Mouse (Mus musculus) adrenal gland, postnatal 0 days (tissue): ENCODE data around the gene Pla2g16. TPM values are rescaled to one million over a fixed set of nuclear protein-coding genes. Genes with fewer than 3 reads are reported as not detected.

Experiments used
- polyA plus RNA-seq: library from polyadenylated mRNA; unstranded; fragments of >200 nt; fragmentation: Nextera tagmentation; extraction: Ambion mirVana; gene quantifications from 2 replicates; pipeline ENCODE4 v1.2.1, GENCODE M21; 2015

Gene Pla2g16
- polyA plus RNA-seq: 20.6 and 27.0 TPM in 2 replicates

GRCm38 (mm10) chr19:7557328-7557822, at the start of gene Pla2g16:
TSS of gene Pla2g16 (plus strand) at chr19:7557459.

GRCm38 (mm10) chr19:7606801-7607689, 49.8 kb downstream of the Pla2g16 start, which contains the start of gene Lgals12:
TSS of gene Lgals12 (minus strand) at chr19:7607193.

GRCm38 (mm10) chr19:7611942-7612757, 54.9 kb downstream of the Pla2g16 start, which contains the start of gene Hrasls5:
TSS of gene Hrasls5 (plus strand) at chr19:7612541.

Other genes starting within 250 kb of the Pla2g16 start
- gene Mark2, start 215.6 kb upstream of the Pla2g16 start, polyA plus RNA-seq: 22.2 and 27.2 TPM in 2 replicates
- 14.2 and 15.1 TPM in 2 replicates for gene Spindoc, start 174.5 kb upstream of the Pla2g16 start, polyA plus RNA-seq
- gene 2700081O15Rik, start 139.8 kb upstream of the Pla2g16 start, polyA plus RNA-seq: 5.1 and 6.6 TPM in 2 replicates
- gene Rtn3, start 74.2 kb upstream of the Pla2g16 start, polyA plus RNA-seq: 138 and 168 TPM in 2 replicates
- gene Atl3, start 63.4 kb upstream of the Pla2g16 start, polyA plus RNA-seq: 15.2 and 19.8 TPM in 2 replicates
- 0.46 TPM in 1 of 2 replicates, not detected in the other for gene Lgals12, start 49.7 kb downstream of the Pla2g16 start, polyA plus RNA-seq
- not detected in 2 replicates for gene Hrasls5, start 55.1 kb downstream of the Pla2g16 start, polyA plus RNA-seq
- 0.12 and 0.36 TPM in 2 replicates for gene Slc22a19, start 153.9 kb downstream of the Pla2g16 start, polyA plus RNA-seq
- not detected in 2 replicates for gene Slc22a26, start 245.2 kb downstream of the Pla2g16 start, polyA plus RNA-seq